Mouse (Mus musculus) left cerebral cortex, postnatal 14 days (tissue): Measurements from ENCODE around the gene Cenpl. TPM values are rescaled to one million over a fixed set of nuclear protein-coding genes. Genes with fewer than 3 reads are reported as not detected.

Experiments used
- DNase-seq, 2 experiments: peaks; one replicate each; pipeline ENCODE4 v3.0.0; 2021 to 2022; ENCODE audit warnings: low spot score in 2 of 2, mixed read lengths in 1 of 2
- intact Hi-C: fragments of 180-260 bp; cut with DNase I; formaldehyde crosslinking; loops from one replicate; pipeline ENCODE4 v1.15.1; 2025
- total RNA-seq, 2 experiments: library from RNA; stranded (reverse); gene quantifications; 2 replicates each; pipeline ENCODE4 v1.2.3; 2021

The Cenpl gene
- total RNA-seq, 2 experiments from 2014 or later, result 1.6 to 1.8 TPM

DNA sequence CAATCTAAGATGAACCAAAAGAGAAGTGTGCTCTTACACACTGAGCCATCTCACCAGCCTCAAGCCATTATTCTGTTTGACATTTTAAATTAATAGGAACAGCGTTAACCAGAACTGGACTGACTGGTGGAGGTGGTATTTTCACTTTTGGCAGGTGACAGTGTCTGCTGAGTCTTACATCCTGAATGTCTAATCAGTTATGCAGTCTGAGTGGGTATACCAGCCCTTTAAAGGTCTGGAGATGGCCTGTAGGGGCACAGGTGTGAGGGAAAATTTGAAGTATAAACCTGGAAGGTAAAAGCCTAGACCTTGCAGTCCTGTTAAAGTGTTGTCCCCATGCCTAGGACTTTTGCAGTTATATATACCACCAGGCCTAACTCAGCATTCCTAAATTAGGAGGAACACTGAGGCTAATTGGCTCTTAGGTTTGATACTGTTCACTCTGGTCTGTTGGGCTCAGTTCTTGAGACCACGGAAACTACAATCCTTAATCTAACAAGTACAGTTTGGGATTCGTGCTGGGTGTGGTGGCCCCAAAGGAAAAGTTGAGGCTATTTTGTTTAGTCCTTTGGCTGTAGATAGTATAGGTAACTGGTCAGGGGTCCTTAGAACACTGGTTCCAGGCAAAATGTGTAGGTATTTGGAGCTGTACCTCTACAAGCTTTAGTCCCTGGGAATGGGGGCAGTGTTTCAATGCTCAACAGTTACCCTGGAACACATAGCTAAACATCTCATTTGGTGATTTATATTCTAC lies 31.4 kb upstream of the Cenpl start:
- no peak for DNase-seq
- intact Hi-C loops, result loop anchor here (5.0 to 10.0 kb wide), 2 partner anchors 33 to 294 kb away; partner anchors contain the start of genes Cenpl and Dars2

DNA sequence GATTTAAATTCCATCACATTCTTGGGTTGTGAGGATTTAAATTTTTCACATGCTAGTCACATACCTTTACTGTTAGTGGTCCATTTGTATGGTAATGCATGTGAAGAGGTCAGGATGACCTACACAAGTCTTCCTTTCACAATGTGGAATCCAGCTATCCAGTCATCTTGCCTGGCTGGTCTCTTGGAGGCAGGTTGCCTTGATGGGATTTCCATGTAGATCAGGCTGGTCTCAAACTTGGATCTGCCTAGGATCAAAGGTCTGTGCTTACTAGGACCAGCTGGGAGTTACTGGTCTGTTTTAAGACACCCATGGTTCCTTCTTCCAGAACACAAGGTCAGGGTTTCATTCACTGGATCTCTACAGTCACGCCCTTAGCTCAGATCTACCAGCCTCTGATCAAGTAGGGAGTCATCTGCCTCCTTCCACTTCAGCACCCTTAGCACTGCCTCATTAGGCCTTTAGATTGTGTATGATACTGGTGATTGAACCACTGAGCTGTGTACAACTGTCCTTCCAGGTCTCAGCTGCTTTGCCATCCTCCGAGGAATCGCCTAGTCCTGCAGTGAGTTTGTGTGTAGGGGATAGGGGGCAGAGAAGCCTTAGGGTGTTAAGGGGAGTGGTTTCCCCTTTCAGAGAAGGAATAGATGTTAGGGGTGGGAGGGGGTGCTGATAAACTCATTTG lies 30.6 kb upstream of the Cenpl start:
- peak in 1 of 2 experiments; percentile 9 for DNase-seq
- intact Hi-C loops, result loop anchor here (5.0 to 10.0 kb wide), 2 partner anchors 32 to 295 kb away; partner anchors contain the start of genes Cenpl and Dars2

DNA sequence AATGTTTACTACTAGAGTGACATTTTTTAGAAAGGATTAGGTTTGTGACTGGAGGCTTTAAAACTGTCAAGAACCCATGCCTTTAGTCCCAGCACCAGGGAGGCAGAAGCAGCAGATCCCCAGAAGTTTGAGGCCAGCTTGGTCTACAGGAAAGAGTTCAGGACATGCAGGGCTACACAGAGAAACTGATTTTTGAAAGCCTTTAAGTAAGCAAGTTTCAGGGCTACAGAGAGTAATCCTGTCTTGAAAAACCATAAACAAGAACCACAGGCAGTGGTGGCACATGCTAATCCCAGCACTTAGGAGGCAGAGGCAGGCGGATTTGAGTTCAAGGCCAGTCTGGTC lies 30.1 kb upstream of the Cenpl start:
- intact Hi-C loops, result no loop called here
- DNase-seq, result no peak

DNA sequence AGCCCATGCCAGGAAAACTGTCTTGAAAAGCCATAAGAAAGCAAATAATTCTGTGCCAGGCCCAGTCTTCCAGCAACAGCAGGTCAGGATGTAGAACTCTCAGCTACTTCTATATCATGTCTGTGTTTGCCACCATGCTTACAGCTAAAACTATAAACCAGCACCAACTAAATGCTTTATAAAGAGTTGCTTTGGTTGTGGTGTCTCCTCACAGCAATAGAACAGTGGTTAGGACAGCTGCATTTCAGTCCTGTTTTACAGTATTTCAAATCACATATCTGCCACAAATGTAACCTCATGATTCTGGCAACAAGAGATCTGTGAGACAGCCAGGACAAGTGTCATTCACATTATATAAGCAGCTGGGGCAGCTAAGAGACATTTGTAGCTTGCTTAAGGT lies 29.7 kb upstream of the Cenpl start:
- intact Hi-C loops, result no loop called here
- DNase-seq, result no peak

DNA sequence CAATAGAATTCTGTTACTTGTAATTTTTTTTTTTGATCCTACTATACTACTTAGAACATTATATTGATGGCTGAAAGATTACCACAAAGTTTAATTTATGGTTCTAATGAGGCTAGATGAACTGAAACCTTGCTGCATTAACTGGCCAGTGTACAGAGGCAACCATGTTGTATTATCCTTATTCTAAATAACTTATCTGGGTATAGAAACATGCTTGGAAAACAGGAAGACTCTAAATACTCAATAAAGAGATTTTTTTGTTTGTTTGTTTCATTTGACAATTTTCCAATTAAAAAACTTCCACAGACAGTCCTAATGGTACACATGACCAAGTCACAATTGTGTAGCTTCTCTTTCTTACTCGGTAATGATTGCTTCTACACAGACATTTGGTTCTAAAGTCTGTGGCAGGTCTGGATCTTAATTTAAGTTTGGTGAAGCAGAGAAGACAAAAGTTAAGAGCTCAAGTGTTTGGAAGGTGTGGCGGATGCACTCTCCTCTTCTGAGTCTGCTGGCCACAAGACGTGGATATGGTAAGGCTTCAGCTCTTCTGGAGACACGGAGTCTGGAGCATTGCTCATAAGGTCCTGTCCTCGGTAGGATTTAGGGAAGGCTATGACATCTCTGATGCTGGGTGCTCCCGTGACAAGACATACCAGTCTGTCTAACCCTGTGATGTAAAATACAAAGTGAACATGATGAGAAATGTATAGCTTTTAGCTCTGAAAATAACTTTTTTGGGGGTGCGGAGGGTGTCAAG lies 29.1 kb upstream of the Cenpl start:
- intact Hi-C loops, result no loop called here
- DNase-seq, result no peak

DNA sequence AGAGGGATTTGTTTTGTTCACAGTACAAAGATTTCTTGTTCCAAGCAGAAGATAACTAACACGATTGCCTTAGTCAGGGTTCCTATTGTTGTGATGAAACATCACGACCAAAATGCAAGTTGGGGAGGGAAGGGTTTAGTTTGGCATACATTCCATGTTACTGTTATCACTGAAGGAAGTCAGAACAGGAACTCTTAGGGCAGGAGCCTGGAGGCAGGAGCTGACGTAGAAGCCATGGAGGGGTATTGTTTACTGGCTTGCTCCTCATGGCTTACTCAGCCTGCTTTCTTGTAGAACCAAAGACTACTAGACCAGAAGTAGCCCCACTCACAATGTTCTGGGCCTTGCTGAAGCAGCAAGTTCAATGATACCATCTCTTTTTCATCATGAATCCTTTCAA lies 23.5 kb upstream of the Cenpl start:
- intact Hi-C loops, result no loop called here
- no peak for DNase-seq

DNA sequence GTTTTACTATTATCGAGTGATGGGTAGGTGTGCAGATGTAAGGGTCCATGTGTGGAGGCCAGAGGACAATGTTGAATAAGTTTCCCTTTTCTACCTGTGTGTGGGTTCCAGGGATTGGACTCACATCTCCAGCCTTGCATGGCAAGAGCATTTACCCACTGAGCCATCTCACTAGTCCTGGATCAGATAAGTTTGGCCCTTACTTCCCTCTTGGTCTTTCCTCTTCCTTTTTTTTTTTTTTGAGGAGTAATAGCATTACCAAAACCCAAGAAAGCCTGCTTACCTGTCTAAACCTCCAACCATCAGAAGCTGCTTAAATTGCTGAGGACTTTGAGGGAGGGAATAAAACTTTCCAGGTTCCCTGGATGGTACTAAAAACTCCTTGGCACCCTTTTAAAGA lies 13.3 kb upstream of the Cenpl start:
- intact Hi-C loops, result no loop called here

DNA sequence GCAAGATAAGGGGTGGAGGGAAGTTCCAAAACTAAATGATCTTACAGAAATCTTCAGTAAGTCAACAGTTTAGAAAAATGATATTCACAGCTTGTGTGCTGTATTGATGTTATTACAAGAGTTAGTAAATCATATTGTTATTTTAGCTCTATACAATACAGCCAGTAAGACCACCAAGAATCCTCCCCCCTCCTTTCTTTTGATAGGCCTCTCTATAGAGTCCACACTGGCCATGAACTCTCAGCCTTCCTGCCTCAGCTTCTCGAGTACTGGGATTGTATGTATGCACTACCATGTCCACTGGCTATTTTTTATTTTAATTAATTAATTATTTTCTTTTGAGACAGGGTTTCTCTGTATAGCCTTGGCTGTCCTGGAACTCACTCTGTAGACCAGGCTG lies 7.2 kb upstream of the Cenpl start:
- DNase-seq, result no peak
- intact Hi-C loops, result no loop called here

More for the DNA sequence above, 13.3 kb upstream of the Cenpl start:
- DNase-seq, result no peak

DNA sequence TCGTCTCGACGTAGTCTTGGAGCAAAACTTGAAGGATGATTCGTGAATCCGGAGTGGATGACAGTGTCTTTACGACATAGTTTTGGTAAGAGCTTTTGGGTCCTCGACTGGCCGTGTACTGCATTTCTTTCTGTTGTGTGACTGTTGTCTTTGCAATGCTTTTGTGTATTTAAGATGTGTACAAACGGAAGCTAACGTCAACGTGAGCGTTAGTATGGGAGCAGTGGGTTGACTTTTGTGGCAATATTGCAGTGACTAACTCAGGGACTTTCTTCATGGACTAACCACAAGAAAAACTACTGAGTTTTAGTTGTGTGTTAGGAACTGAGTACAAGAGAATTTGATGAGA lies 733 bp downstream of the Cenpl start:
- intact Hi-C loops, result loop anchor here (5.0 kb wide), 1 partner anchor 34 kb away; no protein-coding TSS in a partner anchor
- no peak for DNase-seq

DNA sequence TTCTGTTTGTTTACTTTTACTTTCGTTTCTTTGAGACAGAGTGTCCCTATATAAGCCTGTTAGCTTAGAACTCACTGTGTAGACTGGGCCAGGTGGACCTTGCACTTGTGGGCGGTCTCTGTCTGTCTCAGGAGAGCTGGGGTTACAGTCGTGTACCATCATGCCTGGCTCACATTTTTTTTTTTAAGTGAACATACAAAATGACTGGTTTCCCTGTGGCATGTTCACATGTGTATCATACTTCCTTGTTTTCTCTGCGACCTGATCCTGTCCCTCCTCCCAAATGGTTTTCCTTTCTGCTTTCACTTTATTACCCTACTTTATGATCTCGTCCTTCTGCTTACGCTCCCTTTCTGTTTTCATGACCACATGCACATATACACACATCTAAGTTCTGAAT lies 5.7 kb downstream of the Cenpl start:
- DNase-seq, result no peak
- intact Hi-C loops, result no loop called here

DNA sequence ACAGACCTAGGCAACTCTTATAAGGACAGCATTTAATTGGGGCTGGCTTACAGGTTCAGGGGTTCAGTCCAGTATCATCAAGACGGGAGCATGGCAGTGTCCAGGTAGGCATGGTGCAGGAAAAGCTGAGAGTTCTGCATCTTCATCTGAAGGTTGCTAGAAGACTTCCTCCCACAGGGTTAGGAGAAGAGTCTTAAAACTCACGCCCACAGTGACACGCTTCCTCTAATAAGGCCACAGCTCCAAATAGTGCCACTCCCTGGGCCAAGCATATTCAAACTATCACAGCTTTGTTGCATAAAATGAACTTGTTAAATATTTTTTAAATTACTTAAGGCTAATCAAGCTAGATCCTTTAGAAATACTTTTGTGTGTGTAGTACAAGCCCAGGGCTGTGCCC lies 6.7 kb downstream of the Cenpl start:
- intact Hi-C loops, result no loop called here
- DNase-seq, result no peak

DNA sequence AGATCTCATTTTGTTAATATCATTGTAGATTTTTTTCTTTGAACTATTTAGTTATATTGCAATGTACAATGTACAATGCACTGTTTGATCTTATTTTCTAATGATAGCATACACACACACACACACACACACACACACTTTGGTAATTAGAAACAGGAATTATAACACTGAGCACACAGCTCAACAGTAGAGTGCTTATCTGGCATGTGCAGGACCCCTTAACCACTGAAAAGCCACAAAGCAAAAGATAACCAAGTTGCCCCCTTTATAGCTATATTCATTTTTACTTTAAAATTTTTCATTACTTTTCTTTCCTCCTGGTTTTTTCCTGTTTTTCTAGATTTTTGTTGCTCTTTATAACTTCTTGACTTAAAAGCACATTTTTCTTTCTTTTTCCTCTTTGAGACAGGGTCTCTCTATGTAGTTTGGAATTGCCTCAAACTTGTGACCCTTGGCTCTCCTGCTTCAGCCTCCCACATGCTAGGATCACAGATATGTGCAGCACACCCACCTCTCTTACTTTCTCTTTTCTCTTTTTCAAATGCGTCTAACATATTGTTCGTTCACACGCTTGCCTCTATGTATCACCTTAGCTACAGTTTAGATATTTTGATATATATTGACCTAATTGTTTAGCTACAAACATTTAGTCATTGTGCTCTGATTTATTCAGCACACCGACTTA lies 29.4 kb downstream of the Cenpl start:
- intact Hi-C loops, result no loop called here
- no peak for DNase-seq

DNA sequence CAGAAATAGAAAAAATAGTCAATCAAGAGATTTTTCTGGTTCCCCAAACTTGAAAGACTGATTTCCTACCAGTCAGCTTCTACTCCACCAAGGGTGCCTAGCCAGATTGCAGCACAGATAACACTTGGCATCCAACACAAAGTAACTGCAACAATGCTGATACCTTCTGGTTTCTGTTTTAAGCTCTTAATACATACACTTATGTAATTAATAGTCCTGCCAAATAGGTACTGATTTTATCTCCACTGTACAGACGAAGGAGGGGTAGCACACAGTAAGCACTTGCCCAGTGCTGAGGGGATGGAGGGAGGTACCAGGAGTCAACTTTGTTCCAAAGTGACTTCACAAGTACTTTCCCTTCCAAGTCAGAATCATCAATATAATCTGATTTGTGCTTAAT lies 33.3 kb downstream of the Cenpl start:
- intact Hi-C loops, result no loop called here
- DNase-seq, result no peak

DNA sequence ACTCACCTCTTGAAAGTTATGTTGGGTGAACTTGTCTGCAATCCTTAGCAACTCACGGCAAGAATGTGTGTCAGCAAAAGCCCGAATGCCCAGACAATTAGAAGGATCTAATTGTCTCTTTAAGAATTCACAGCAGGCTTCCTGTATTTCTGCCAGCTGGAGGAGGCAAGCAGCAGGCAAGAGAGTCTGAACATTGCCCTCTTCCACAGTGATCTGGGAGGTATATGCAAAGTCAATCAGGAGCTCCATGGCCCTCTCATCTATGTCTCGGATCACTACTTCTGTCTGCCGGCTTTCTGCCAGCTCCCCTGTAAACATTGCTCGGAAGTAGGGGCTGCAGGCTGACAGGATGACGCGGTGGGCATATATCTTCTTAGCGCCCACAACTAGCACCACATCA lies 38.7 kb downstream of the Cenpl start:
- intact Hi-C loops, result no loop called here
- DNase-seq, result no peak

DNA sequence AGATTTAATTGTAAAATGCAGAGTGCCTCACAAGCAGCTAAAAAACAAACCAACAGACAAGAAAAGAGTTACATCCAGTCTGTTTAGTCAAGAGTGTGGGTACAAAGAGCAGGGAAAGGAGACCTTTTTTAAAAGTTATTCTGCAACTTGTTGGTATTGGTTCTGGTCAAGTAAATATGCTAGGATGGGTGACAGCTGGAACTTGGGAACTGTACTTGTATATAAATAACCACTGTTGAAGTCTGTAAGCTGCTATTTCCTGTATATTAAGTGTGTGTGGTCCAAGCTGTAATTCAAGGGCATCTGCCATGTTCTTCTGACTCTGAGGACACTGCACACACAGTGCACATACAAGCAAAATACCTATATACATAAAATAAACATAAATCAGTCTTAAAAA lies 44.1 kb downstream of the Cenpl start:
- intact Hi-C loops, result no loop called here
- no peak for DNase-seq

DNA sequence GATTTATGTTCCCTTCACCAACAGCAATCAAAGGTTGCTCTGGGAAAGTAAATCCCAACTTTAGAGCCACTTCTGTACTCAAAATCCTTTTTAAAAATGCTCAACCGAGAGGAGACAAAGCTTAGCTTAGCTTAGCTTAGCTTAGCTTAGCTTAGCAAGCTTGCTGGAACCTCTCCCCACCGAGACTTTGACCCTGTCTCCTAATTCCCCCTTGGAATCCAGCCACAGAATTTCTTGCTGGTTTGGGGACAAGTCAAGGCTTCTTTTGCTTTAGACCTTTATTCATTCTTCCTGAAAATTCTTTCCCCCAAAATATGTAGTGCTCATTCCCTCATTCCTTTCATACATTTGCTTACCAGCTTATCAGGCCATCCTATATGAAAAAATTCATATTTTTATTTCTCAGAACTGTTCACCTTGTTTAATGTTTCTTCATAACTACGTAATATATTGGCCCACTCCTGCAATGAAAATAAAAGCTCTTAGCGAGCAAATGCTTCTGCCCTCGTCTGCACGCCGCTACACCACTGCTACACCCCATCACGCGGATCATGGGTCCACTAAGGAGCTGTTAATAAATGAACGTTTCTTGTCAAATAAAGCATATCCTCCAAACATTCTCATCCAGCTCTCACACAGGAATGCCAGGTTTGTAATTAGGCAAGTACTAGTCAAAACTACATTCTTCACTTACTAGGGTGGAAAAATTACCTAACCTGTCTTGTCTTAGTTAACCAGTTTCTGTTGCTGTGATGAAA lies 52.3 kb downstream of the Cenpl start:
- intact Hi-C loops, result no loop called here
- DNase-seq, result no peak

DNA sequence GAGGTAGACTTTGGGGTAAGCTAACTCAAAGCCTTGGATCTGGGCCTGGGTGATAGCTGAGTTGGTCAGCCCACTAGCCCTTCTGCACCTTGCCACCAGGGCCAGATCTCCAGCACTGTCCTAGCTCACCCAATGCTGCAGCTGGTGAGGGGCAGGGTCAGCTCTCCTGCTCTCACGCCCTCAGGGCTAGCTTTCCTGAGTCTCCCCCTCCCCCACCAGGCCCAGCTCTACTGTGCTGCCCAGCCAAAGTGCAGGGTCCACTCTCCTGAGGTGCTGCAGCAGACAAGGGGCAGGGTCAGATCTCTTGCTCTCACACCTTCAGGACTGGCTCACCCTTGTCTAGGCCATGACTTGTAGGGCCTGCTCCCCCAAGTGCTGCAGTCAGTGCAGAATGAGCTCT lies 55.9 kb downstream of the Cenpl start:
- intact Hi-C loops, result no loop called here
- DNase-seq, result no peak

DNA sequence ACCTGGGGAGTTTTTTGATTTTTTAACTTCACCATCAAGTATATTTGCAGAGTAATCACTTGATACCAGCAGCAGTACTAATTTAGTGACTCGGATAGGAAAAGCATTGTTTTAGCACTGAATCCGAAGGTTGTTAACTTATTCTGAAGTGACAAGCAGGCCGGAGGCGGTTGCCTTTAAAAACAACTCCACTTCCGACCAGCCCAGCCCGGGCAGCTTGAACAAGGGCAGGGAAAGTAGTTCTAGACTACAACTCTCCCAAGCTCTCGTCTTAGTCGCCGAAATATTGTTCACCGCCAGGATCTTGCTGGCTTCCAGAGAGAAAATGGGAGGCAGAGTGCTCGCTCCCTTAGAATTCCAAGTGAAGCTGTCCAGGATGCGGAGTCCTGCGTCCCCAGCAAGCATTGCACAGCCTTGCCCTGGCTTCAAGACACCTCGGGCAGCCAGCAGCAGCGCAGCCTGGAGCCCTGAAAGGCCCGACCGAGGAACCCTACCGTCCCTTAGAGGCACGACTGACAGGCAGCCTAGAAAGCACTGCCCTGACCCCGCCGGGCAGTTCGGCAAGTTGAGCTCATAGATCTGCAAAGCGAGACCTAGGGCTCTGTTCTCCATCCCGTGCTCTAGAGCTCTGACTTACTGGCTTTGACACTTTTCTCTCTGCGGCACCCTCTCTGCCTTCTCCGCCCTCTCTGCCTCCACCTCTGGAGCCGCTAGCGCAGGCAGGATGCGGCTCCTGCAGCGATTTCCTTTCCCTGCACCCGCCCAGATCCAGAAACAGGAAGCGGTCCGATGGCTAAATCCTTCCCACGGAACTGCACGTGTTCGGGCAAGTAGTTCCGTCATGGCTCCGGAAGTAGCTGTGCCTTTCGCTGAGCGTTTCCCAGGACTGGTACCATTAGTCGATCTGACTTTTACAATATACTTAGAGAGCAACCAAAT lies 60.5 kb downstream of the Cenpl start, which contains the start of gene Klhl20:
Gene Klhl20 (minus strand): TSS at position 786 of the 939 bp plus-strand sequence.
- peak; percentile 96 to 97 for DNase-seq
- intact Hi-C loops, result no loop called here
